Mouse (Mus musculus): ENCODE data around the gene Rab43. TPM values are rescaled to one million over a fixed set of nuclear protein-coding genes. Genes with fewer than 3 reads are reported as not detected.

Gene Rab43
- polyA plus RNA-seq, 1 experiment = not detected

DNA sequence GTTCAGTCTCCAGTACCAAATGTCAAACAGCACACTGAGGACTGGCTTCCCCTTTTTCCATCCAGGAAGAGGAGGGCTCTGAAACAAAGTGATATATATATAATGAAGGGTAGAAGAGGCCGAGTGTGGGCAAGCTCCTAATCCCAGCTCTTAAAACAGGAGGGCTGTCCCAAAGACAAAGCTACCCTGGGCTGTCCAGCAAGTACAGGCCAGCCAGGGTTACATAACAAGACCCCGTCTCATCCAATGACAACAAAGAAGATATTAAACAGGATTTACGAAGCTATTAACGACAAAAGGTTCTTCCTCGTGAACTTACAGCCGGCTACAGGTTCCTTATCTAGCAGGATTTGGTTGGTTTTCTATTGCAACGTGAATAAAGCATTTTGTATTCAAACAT, 7.1 kb downstream of the Rab43 start:
- TF ChIP-seq CTCF (IDR thresholded peaks at IDR 0.05; ENCODE audit: insufficient read depth, low read depth, low read length) = no peak
- no peak for TF ChIP-seq POLR2A (IDR thresholded peaks at IDR 0.05; ENCODE audit: insufficient read depth, low read depth, low read length)
- WGBS = 81% methylated on average over 7 of the region's 7 CpGs
- no peak overlapping the region for H3K27ac ChIP-seq (ENCODE audit: insufficient read depth, low read depth, low read length)
- H3K4me1 ChIP-seq (ENCODE audit: control insufficient read depth, insufficient read depth, low read length) = peaks cover 7% of the 10 kb centered on the region
- H3K4me3 ChIP-seq (ENCODE audit: insufficient read depth, low read depth, low read length) = no peak overlapping the region

DNA sequence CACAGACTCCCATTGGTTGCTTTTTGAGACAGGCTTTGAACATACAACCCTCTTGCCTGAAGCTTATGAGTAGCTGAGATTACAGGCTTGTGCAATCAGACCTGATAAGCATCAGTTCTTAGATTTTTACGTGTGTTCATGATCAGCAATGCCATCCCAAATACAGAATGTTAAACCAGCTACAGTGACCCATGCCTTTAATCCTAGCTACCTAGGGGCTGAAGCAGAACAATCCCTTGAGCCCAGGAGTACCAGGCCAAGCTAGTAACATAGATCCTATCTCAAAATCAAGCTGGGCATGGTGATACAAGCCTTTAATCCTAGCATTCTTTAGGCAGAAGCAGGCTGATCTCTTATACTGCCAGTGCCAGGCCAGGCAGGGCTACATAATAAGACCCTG, 7.9 kb downstream of the Rab43 start:
- Histone ChIP-seq H3K4me1 (ENCODE audit: control insufficient read depth, insufficient read depth, low read length) (no peaks in the 10 kb centered on the region; the same call in 1 of the 2 replicates), H3K4me3 (ENCODE audit: insufficient read depth, low read depth, low read length) (no peak overlapping the region), H3K27ac (ENCODE audit: insufficient read depth, low read depth, low read length) (no peak overlapping the region)
- no peak for TF ChIP-seq CTCF (IDR thresholded peaks at IDR 0.05; ENCODE audit: insufficient read depth, low read depth, low read length)
- no peak for TF ChIP-seq POLR2A (IDR thresholded peaks at IDR 0.05; ENCODE audit: insufficient read depth, low read depth, low read length)
- 95% methylated on average over 1 of the region's 1 CpGs for WGBS

- 83% methylated on average over 7 of the region's 7 CpGs for WGBS
- Histone ChIP-seq H3K27ac (ENCODE audit: insufficient read depth, low read depth, low read length) (no peak overlapping the region), H3K4me1 (ENCODE audit: control insufficient read depth, insufficient read depth, low read length) (peaks cover 4% of the 10 kb centered on the region; the same call in 1 of the 2 replicates), H3K4me3 (ENCODE audit: insufficient read depth, low read depth, low read length) (no peak overlapping the region)
- TF ChIP-seq POLR2A (IDR thresholded peaks at IDR 0.05; ENCODE audit: insufficient read depth, low read depth, low read length) = no peak
- no peak for TF ChIP-seq CTCF (IDR thresholded peaks at IDR 0.05; ENCODE audit: insufficient read depth, low read depth, low read length)
These were observed 9.5 kb downstream of the Rab43 start for GRCm38 (mm10) chr6:87802462-87802861.

DNA sequence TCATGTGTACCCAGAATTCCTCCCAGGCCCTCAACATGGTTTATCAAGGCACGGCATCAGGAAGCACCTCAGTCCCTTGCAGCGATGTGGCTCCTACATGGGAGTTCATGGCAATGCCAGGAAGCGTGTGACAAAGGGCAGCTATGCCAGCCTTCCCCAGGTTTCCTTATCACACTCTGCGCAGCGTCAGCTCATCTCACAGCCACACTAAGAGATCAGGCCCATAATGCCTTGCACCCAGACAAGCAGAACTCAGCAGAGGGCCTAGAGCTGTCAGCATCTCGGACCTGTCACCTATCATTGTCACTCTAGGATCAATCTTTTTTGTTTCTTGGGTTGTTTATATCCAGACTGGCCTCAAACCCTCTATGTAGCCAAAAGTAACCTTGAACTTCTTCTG, 12.4 kb downstream of the Rab43 start:
- Histone ChIP-seq H3K27ac (ENCODE audit: insufficient read depth, low read depth, low read length) (no peak overlapping the region), H3K4me3 (ENCODE audit: insufficient read depth, low read depth, low read length) (no peak overlapping the region), H3K4me1 (ENCODE audit: control insufficient read depth, insufficient read depth, low read length) (peaks cover 4% of the 10 kb centered on the region; the same call in 1 of the 2 replicates)
- TF ChIP-seq POLR2A (IDR thresholded peaks at IDR 0.05; ENCODE audit: insufficient read depth, low read depth, low read length) (no peak), CTCF (IDR thresholded peaks at IDR 0.05; ENCODE audit: insufficient read depth, low read depth, low read length) (no peak)
- WGBS = 91% methylated on average over 6 of the region's 6 CpGs

- H3K4me1 ChIP-seq (ENCODE audit: control insufficient read depth, insufficient read depth, low read length) = peaks cover 4% of the 10 kb centered on the region; the same call in 1 of the 2 replicates
- H3K4me3 ChIP-seq (ENCODE audit: insufficient read depth, low read depth, low read length) = no peak overlapping the region
- no peak overlapping the region for H3K27ac ChIP-seq (ENCODE audit: insufficient read depth, low read depth, low read length)
- 30% methylated on average over 2 of the region's 2 CpGs for WGBS
- TF ChIP-seq CTCF (IDR thresholded peaks at IDR 0.05; ENCODE audit: insufficient read depth, low read depth, low read length) (no peak), POLR2A (IDR thresholded peaks at IDR 0.05; ENCODE audit: insufficient read depth, low read depth, low read length) (no peak)
These were observed 14.6 kb downstream of the Rab43 start for GRCm38 (mm10) chr6:87797321-87797720.

DNA sequence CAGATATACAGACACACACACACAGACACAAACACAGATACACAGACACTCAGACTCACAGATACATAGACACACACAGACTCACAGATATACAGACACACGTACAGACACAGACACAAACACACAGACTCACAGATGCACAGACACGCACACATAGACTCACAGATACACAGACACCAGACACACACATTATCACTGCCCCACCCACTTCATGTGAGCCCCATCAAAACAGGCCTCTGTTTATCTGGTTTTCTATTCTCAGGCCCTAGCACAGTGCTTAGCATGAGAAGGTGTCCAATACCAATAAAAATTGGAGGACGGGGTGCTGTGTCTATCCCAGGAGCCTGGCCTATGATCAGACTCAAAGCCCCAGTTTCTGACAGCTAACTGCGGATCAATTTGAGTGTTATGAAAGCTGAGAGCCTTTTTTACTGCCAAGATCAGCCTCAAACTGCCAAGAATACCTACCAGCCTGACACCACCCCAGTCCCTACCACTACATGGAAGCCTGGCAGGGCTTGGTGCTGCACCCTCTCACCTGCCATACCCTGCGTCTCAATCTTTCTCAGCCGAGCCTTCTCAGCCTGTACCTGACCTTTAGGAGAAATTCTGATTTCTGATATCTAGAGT, 15.6 kb downstream of the Rab43 start:
- Histone ChIP-seq H3K27ac (ENCODE audit: insufficient read depth, low read depth, low read length) (no peak overlapping the region), H3K4me3 (ENCODE audit: insufficient read depth, low read depth, low read length) (no peak overlapping the region), H3K4me1 (ENCODE audit: control insufficient read depth, insufficient read depth, low read length) (peaks cover 4% of the 10 kb centered on the region; the same call in 1 of the 2 replicates)
- 90% methylated on average over 6 of the region's 6 CpGs for WGBS
- TF ChIP-seq CTCF (IDR thresholded peaks at IDR 0.05; ENCODE audit: insufficient read depth, low read depth, low read length) = no peak
- TF ChIP-seq POLR2A (IDR thresholded peaks at IDR 0.05; ENCODE audit: insufficient read depth, low read depth, low read length) = no peak

DNA sequence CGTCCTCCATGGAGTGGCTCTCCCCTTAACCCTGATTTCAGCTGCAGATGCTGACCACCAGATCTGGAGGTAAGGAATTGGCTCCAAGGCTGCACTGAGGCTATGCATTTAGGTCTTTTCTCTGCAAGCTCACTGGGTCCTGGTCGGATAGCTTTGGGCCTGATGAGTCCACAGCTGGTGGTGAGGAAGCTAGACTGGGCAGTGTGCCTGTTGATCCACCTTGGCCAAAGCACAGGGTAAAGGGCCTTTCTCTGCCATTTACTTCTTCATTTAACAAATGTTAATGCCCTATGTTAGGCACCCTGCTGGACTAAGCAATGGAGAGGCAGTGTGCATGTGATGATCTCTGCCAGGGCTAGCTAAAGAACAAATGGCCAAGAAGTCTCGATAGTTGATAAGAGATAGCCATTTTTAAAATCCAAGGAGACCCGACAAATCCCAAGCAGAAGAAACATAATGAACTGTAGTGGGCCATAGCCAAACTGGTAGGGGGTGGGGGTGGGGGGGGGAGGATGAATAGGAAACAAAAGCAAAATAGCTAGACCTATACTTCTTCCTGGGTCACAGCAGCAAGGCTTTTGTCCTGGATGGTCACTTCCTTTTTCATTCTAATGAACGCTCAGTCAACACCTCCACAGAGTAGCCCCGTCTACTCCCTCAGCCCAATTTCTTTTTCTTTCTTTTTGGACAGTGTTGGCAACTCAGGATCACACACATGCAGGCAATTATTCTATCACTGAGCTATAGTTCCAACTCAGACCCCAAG, 16.4 kb downstream of the Rab43 start:
- WGBS = 72% methylated on average over 6 of the region's 6 CpGs
- peaks cover 4% of the 10 kb centered on the region; the same call in 1 of the 2 replicates for H3K4me1 ChIP-seq (ENCODE audit: control insufficient read depth, insufficient read depth, low read length)
- H3K27ac ChIP-seq (ENCODE audit: insufficient read depth, low read depth, low read length) = no peak overlapping the region
- no peak for TF ChIP-seq POLR2A (IDR thresholded peaks at IDR 0.05; ENCODE audit: insufficient read depth, low read depth, low read length)
- TF ChIP-seq CTCF (IDR thresholded peaks at IDR 0.05; ENCODE audit: insufficient read depth, low read depth, low read length) = no peak
- no peak overlapping the region for H3K4me3 ChIP-seq (ENCODE audit: insufficient read depth, low read depth, low read length)

DNA sequence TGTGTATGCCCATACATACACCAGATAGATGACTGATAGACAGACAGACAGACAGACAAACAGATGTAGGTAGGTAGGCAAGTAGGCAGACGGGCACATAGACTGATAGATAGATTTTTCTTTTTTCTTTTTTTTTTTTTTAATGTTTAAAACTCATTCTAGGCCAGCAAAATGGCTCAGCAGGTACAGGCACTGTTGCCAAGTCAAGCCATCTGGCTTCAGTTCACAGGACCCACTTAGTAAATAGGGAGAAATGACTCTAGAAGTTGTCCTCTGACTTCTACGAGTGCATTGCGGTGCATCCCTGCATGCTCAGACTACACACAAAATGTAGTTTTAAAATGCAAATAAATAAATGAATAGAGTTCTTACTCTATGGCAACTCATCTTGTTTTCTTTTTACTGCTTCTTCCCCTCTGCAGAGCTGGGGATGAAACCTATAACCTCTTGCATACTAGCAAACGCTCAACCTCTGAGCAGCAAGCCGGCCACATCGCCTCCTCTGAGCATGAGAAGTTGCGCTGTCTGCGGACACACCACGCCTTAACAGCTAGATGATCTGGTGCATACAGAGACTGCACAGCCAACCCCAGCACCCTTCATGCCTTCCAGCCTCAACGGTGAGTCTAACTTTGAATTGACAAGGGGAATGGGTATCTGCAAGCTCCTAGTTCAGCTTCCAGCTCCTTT, 18.0 kb downstream of the Rab43 start:
- TF ChIP-seq CTCF (IDR thresholded peaks at IDR 0.05; ENCODE audit: insufficient read depth, low read depth, low read length) = no peak
- TF ChIP-seq POLR2A (IDR thresholded peaks at IDR 0.05; ENCODE audit: insufficient read depth, low read depth, low read length) = no peak
- H3K27ac ChIP-seq (ENCODE audit: insufficient read depth, low read depth, low read length) = no peak overlapping the region
- peaks cover 9% of the 10 kb centered on the region; the same call in 1 of the 2 replicates for H3K4me1 ChIP-seq (ENCODE audit: control insufficient read depth, insufficient read depth, low read length)
- no peak overlapping the region for H3K4me3 ChIP-seq (ENCODE audit: insufficient read depth, low read depth, low read length)
- 92% methylated on average over 10 of the region's 10 CpGs for whole genome bisulfite sequencing

- no peak overlapping the region for H3K4me3 ChIP-seq (ENCODE audit: insufficient read depth, low read depth, low read length)
- peaks cover 5% of the 10 kb centered on the region; the same call in 1 of the 2 replicates for H3K4me1 ChIP-seq (ENCODE audit: control insufficient read depth, insufficient read depth, low read length)
- TF ChIP-seq CTCF (IDR thresholded peaks at IDR 0.05; ENCODE audit: insufficient read depth, low read depth, low read length) (no peak), POLR2A (IDR thresholded peaks at IDR 0.05; ENCODE audit: insufficient read depth, low read depth, low read length) (no peak)
- 87% methylated on average over 5 of the region's 5 CpGs for WGBS
- no peak overlapping the region for H3K27ac ChIP-seq (ENCODE audit: insufficient read depth, low read depth, low read length)
These were observed 20.1 kb downstream of the Rab43 start for GRCm38 (mm10) chr6:87791826-87792225.

Measured in olfactory bulb, adult 2 months (tissue).